ENCODE assay signal across 30 mouse cellular contexts in genomic region chr3:121521123-121521522, GRCm38 (mm10). TPM values are rescaled to one million over a fixed set of nuclear protein-coding genes. Genes with fewer than 3 reads are reported as not detected.
"Had no signal": no experiment of that assay in that cellular context is flagged by ENCODE, and none has a peak within 500 bp of the region (broad histone marks: within the 10 kb centered on the region; RNA-seq: fewer than 3 reads in every experiment).

No protein-coding gene starts in this region.

- H3K27ac ChIP-seq: gastrocnemius, adult 2 months; heart, adult 2 months; heart, embryonic 13.5 days; heart, embryonic 15.5 days; hindbrain, embryonic 12.5 days; hindbrain, embryonic 14.5 days; intestine, embryonic 15.5 days; layer of hippocampus, adult 2 months; left cerebral cortex, adult 2 months; limb, embryonic 13.5 days; limb, embryonic 15.5 days; liver, embryonic 12.5 days had no signal

- H3K36me3 ChIP-seq: heart, embryonic 13.5 days; heart, embryonic 15.5 days; hindbrain, embryonic 12.5 days; limb, embryonic 13.5 days; limb, embryonic 15.5 days; liver, embryonic 12.5 days had no signal

- ATAC-seq: hindbrain, embryonic 16.5 days; inflammation-experienced regulatory T-cells, adult 6 months; intestine, embryonic 15.5 days; intestine, postnatal 0 days; liver, embryonic 12.5 days had no signal

- H3K27me3 ChIP-seq: heart, embryonic 13.5 days; heart, embryonic 15.5 days; hindbrain, embryonic 12.5 days; intestine, embryonic 15.5 days; limb, embryonic 13.5 days; limb, embryonic 15.5 days; liver, embryonic 12.5 days had no signal

- DNase-seq: gastrocnemius, adult 2 months; gastrocnemius, postnatal 10 days; gastrocnemius, postnatal 25 days; heart, adult 11 months; heart, adult 2 months; heart, postnatal 14 days; heart, postnatal 36 days; kidney, adult 18-20 months; kidney, adult 8-10 months; kidney, postnatal 10 days; kidney, postnatal 25 days; kidney, postnatal 4 days; left cerebral cortex, postnatal 4 days had no signal

- H3K9me3 ChIP-seq: heart, embryonic 13.5 days; heart, embryonic 15.5 days; hindbrain, embryonic 12.5 days; intestine, embryonic 15.5 days; limb, embryonic 13.5 days; limb, embryonic 15.5 days; liver, embryonic 12.5 days had no signal

- H3K4me3 ChIP-seq: gastrocnemius, adult 2 months; heart, adult 2 months; heart, embryonic 13.5 days; heart, embryonic 15.5 days; hindbrain, embryonic 12.5 days; intestine, embryonic 15.5 days; layer of hippocampus, adult 2 months; left cerebral cortex, adult 2 months; limb, embryonic 13.5 days; limb, embryonic 15.5 days; liver, embryonic 12.5 days had no signal

- H3K4me2 ChIP-seq: heart, embryonic 11.5 days; heart, embryonic 13.5 days; heart, embryonic 15.5 days; hindbrain, embryonic 12.5 days; hindbrain, embryonic 14.5 days; intestine, embryonic 15.5 days; limb, embryonic 13.5 days; limb, embryonic 15.5 days; liver, embryonic 12.5 days had no signal

- H3K9ac ChIP-seq: heart, embryonic 13.5 days; heart, embryonic 15.5 days; hindbrain, embryonic 12.5 days; hindbrain, embryonic 14.5 days; intestine, embryonic 15.5 days; limb, embryonic 13.5 days; limb, embryonic 15.5 days; liver, embryonic 12.5 days had no signal

RNA-seq across cellular contexts. Expression of gene Slc44a3, which starts 11.1 kb away (rescaled TPM):
- total RNA-seq: gastrocnemius, adult 2 months; heart, adult 2 months; hematopoietic stem cell, adult 5-6 weeks; layer of hippocampus, adult 2 months; layer of hippocampus, postnatal 25 days; left cerebral cortex, adult 2 months; left cerebral cortex, postnatal 14 days had no signal
- polyA plus RNA-seq: inflammation-experienced regulatory T-cells, adult 6 months had no signal
